Mouse (Mus musculus) v-Abl transformed pro-B cells (cell line): Measurements from ENCODE around the gene Sap30.

Experiments used
- in situ Hi-C, 2 experiments: fragments of 400-800 bp; cut with MboI; formaldehyde crosslinking; loops; one replicate each; pipeline ENCODE4 v1.15.1; 2025; ENCODE audit not compliant: unreplicated experiment in 2 of 2

The Sap30 gene

GRCm38 (mm10) chr8:57451896-57452295 is 35.8 kb downstream of the Sap30 start:
- in situ Hi-C loops, result no loop called here

- in situ Hi-C loops, result no loop called here
Observed at GRCm38 (mm10) chr8:57450726-57451125, 36.9 kb downstream of the Sap30 start.

GRCm38 (mm10) chr8:57445901-57446300 is 41.8 kb downstream of the Sap30 start:
- in situ Hi-C loops, result loop anchor here in 1 of 2 experiments (25.0 kb wide), 1 partner anchor 1909 kb away; no protein-coding TSS in a partner anchor

- in situ Hi-C loops, result loop anchor here in 1 of 2 experiments (25.0 kb wide), 1 partner anchor 1906 kb away; no protein-coding TSS in a partner anchor
Observed at GRCm38 (mm10) chr8:57443289-57443688, 44.4 kb downstream of the Sap30 start.

GRCm38 (mm10) chr8:57441556-57441955 is 46.1 kb downstream of the Sap30 start:
- in situ Hi-C loops, result loop anchor here in 1 of 2 experiments (25.0 kb wide), 1 partner anchor 1904 kb away; no protein-coding TSS in a partner anchor

- in situ Hi-C loops, result loop anchor here in 1 of 2 experiments (25.0 kb wide), 1 partner anchor 1904 kb away; no protein-coding TSS in a partner anchor
Observed at GRCm38 (mm10) chr8:57441131-57441530, 46.5 kb downstream of the Sap30 start.

- in situ Hi-C loops, result loop anchor here (10.0 to 25.0 kb wide), 2 partner anchors 1899 to 1902 kb away; no protein-coding TSS in a partner anchor
Observed at GRCm38 (mm10) chr8:57436437-57436796, 51.2 kb downstream of the Sap30 start.

GRCm38 (mm10) chr8:57435768-57436436 is 51.8 kb downstream of the Sap30 start:
- in situ Hi-C loops, result loop anchor here (10.0 to 25.0 kb wide), 2 partner anchors 1899 to 1901 kb away; no protein-coding TSS in a partner anchor

GRCm38 (mm10) chr8:57432802-57433201 is 54.9 kb downstream of the Sap30 start:
- in situ Hi-C loops, result loop anchor here (5.0 to 25.0 kb wide), 5 partner anchors 74 to 1898 kb away; no protein-coding TSS in a partner anchor
